Mouse (Mus musculus) layer of hippocampus, adult 9-10 months (tissue): ENCODE data around the gene Epha10.
A peak's percentile ranks its signal among the peaks of the same experiment; 100 is the strongest.
"Not testable (repeated sequence)": the region's sequence is repeated elsewhere in the genome, so short reads cannot be mapped to it uniquely, and the experiment has no call there.

Experiments
- DNase-seq: peaks from one replicate; pipeline ENCODE4 v3.0.0; 2022; ENCODE audit warnings: low spot score

The Epha10 gene

DNA sequence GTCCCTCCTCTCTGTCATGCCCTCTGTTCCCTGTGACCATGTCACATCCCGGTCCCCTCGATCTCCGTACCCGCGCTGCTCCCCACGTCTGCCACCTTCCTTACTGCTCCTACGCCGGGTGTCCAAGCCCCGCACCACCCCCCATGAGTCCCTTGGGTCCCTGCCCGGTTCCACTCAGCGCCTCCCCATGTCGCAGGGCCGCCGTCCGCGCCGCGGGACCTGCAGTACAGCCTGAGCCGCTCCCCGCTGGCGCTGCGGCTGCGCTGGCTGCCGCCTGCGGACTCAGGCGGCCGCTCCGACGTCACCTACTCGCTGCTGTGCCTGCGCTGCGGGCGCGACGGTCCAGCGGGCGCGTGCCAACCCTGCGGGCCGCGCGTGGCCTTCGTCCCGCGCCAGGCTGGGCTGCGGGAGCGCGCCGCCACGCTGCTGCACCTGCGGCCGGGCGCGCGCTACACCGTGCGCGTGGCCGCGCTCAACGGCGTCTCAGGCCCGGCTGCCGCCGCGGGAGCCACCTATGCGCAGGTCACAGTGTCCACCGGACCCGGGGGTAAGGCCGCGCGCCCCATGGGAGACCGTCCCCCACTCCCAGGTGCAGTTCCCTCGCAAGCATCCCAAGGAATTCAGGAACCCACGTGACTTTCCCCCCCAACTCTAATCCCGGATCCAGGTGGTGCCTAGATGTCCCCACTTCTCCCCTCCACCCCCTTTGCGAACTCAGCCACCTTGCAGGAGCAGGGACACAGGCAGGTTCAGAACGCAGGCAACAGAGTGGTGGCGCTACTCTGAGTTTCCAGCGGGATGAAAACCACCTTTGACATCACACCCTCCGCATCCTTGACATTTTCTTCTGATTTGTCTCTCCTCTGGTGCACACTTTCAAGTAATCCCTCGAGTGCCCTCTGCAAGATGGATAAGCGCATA is 14.1 kb downstream of the Epha10 start:
- no peak for DNase-seq

DNA sequence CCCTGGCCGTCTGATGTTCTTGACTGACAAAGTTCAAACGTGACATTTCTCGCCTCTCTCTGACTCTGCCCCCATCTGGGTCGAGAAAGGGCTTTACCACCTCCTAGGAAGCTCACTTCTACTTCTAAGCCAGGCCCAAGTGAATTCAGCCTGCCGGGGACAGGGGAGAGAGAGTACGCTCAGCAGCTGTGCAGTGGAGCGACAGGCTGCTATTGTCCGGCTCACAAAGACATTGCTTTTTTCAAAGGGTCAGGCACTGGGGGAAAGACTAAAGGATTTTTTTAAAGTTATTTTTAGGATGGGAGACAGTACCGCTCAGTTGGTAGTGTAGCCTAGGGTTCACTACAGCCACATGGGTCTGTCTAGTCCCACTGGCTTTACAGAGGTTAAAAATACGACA is 17.7 kb downstream of the Epha10 start:
- no peak for DNase-seq

DNA sequence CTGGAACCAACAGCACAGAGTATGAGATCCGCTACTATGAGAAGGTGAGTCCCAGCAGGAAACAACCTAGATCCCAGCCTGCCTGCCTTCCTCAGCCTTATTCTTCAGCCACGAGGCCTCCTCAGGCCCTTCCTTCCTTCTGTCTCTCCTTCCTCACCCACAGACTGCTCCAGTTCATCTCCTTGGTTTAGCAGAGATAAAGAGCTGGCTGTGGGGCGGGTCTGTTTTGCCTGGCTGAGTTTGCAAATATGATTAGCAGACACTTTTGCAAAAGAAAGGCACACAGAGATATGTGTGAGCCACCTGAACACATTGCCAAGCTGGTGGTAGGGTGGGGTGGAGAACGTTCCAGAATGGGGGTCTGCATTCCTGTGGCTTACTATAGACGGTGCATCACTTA is 19.2 kb downstream of the Epha10 start:
- no peak for DNase-seq

DNA sequence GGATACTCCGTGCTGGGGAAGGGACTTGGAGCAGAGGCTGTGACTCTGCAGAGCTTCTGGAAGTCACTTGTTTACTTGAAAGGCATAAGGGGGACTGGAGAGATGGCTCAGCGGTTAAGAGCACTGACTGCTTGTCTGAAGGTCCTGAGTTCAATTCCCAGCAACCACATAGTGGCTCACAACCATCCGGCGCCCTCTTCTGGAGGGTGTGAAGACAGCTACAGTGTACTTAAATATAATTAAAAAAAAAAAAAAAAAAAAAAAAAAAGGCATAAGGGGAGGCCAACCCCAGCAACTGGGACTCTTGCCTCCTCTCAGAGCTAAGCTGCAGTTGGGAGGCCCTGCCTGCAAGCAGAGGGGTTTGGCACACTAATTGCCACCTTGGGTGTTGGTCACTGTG is 24.7 kb downstream of the Epha10 start:
- DNase-seq, result no peak

DNA sequence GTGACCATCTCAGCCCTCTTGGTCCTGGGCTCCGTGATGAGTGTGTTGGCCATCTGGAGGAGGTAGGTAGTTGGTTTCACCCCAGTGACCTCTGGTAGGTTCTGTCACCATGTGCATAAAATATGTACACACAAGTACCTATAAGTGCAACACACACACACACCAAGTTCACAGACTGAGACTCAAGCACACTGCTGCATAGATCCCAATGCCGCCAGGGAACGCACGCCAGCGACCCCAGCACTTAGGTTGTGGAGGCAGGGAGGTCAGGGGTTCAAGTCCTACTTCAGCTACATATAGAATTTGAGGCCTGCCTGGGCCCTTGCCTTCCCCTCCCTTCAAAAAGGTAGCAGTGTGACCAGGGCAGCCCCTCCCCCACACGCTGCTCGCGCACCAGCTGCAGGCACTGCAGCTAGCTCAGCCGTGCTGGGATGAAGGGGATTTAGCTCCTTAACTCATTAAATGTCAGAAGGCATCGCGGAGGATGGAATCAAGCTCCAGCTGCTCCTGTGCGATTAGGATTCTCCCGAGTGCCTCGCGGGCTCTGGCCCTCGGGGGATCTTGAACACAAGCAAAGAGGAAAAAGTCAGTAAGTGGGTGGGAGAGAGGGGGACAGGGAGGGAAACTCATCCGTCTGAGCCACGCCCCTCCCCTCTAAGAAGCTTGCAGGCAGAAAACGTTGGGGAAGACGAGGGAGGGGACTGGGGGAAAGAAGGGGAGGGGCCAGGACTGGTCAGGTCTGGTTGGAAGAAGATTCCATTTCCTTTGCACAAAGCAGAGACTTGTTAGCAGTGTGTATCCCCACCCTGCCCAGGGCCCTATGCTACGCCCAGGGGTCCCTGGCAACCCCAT is 25.5 kb downstream of the Epha10 start:
- no peak for DNase-seq

DNA sequence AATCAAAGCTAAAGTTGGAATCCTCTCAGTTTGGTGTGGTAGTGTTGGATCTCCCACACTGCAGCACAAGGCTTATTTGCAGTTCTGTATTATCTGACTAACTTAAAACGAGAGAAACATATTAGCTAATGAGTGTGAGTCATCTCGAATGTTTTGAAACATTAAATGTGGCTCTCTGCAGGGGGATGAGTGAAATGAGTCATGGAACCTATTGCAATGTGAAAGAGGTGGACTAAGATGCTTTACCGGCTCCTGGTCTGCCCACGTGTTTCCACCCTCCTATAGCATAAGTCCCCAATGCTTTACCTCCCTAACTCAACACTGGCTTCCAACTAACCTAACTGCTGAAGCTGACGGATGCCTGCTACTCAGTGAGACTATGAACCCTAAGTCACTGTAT is 47.4 kb downstream of the Epha10 start:
- no peak for DNase-seq

DNA sequence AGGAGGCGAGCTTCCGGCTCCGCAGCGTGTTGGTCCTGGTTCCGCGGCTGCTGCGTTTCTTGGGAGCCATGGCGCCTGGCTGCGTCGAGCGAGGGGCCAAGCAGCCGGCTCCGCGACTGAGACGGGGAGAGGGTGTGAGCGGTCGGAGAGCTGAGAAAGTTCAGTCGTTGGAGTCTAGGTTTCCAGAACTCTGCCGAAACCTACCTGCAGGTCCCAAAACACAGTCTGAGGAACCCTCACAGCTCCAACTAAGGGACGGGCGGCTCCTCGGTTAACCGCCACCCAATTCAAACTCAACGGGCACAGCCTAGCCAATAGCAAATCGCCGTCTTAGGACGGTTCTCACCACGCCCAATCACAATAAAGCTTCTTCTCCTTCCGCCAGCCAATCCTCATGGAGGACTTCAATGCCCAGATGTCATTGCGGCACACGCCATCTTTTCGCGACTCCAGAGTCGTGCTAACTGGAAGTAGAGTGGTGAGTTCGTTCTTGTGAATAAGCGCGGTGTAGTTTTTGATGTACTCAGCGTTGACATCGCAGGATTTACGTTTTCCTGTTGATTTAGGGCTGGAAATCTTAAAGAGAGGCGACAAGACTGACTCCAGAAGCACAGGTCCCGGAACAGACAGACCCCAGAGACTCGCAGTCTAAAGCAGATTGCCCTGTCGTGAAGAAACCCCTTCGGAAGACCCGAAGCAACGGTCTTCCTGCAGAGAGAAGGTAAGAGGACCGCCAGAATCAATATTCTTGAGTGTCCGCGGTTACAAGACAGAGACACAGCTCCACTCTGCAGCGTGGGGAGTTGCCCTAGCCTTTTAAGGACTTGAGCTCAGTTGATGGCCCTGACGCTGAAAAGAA is 56.1 kb downstream of the Epha10 start, which contains the start of gene 9930104L06Rik:
Gene 9930104L06Rik, plus strand, starts transcription at position 436 of the 859 bp plus-strand sequence.
- peak; percentile 94 for DNase-seq

DNA sequence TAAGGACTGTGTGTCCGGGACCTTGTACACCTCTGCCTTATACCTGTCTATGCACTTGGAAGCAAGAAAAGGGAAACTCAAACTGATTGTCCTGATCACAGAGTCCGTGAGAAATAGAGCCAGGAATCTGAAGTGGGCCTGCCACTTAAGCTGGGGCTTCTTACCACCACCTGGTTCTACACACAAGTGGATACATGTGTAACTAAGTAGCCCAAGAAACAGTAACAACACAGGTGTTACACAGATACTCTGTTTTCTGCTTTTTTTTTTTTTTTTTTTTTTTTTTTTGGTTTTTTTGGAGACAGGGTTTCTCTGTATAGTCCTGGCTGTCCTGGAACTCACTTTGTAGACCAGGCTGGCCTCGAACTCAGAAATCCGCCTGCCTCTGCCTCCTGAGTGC is 58.5 kb downstream of the Epha10 start, which contains the start of gene Cdca8:
Gene Cdca8, minus strand, starts transcription at position 101 of the 400 bp plus-strand sequence.
- DNase-seq, result not testable (repeated sequence)

DNA sequence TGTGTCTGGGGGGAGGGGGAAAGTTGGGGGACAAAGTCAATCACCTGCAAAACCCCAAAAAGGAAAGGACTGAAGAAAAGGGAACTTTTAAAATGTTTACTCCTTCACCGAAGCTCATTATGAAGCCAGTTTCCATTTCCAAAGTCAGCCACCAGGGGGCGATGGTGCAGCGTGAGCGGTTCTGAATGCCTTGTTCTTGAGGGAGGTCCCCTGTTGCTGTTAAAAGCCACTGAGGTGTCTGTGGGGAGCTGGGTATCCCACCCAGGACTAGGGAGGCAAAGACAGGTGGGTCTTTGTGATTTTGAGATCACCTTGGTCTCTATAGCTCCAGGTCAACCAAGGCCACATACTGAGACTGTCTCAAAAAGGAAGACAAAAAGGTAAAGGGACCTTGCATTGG is 62.3 kb downstream of the Epha10 start:
- peak; percentile 75 for DNase-seq

DNA sequence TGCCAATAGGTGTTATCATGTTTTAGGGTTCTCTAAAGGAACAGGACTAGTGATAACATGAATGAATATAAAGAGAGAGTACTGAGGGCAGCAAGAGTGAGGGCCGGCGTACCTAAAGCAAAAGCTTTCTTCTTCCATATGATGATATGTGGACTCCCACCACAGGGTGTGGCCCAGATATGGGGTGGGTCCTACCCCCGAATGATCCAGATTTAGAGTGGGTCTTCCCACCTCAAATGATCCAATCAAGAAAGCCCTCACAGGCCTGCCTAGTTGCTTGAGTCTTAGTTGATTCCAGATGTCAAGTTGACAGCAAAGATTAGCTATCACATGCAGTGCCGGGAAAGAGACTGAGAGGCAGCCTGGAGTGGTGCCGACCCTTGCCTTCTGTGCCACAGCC is 63.1 kb downstream of the Epha10 start:
- DNase-seq, result no peak

DNA sequence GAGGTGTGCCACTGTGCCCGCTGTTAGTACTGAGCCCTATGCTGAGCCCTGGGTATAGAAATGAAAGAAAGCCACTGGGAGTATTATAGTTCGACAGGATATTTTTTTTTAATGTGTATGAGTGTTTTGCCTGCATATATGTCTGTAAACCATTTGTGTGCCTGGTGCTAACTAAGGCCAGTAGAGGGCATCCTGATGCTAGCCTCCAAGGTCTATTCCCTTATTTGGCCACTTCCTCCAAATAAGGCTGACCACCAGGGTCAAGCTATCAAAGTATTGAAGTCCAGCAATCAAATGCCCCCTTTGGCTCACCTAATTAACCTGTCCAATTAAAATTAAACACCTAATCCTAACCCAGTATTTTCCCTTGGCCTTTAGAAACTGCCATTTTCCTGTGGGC is 64.3 kb downstream of the Epha10 start:
- DNase-seq, result no peak

DNA sequence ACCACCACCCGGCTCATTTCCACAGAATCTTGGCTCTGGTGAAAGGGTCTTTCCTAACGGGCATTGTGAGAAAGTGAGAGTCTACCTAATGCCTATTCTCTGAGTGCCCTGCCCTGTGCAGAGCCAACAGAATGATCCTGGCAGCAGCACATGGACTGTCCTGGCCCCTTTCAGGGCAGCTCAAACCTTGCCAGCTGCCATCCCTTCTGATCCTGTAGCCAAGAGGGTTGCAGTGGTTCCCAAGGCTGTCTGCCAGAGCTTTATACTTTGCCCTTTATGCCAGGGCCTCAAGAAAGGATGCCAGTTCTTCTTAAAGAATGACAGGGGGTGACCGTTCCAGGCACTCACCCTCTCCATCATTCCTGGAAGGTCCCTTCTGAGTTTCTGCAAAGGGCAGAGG is 68.8 kb downstream of the Epha10 start:
- no peak for DNase-seq

DNA sequence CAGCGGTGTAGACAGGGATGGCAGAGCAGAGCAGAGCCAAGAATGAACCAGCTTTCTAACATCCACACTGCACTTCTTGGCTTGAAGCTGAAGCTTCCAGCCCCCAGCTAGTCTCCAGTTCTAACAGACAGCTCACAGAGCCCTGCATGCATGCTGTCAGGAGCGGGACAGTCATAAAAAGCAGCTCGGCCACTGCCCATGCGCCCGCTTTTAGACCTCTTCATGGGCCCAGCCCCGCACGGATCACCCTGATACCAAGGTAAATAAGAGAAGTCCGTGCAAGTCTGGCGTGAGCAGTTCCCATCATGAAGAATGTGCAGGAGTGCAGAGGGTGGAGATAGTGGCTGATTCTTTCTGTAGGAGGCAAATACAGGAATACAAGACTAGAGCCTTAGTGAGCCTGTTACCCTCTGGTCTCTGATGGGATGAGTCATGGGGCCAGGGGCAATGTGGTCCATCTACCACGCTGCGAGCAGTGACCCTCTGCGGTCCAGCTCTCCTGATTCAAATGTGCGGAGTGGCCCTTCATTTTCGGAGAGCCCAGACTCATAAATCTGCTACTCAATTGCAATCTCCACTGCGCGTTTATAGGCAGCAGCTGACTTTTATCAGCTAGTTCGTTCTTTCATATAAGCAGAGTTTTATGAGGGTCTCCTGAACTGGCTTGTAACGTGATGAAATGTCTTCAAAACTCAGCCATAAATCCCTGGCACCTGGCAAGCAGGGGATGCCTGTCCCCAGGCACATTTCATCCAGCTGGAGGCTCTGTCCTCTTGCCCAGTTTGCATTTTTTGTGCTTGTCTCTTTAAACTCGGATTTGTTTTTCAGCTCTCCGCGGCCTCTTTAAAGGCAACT is 69.7 kb downstream of the Epha10 start:
- no peak for DNase-seq

DNA sequence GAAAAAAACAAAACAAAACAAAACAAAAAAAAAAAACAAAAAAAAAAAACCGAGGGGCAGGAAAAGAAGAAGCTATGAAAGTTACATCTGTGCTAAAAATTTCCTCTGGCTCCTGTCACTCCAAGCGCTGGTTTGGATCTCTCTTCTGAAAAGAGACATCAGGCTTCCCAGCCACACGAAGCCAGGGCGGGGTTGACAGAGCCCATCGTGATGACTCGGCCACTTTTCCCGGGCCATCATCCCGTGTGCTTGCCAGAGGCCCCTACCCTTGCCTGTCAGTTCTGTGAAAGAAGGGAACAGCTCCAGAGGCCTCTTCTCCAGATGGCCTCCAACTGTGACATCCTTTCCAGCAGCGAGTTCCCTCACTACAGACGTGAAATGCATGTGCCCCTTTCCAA is 70.3 kb downstream of the Epha10 start:
- no peak for DNase-seq

DNA sequence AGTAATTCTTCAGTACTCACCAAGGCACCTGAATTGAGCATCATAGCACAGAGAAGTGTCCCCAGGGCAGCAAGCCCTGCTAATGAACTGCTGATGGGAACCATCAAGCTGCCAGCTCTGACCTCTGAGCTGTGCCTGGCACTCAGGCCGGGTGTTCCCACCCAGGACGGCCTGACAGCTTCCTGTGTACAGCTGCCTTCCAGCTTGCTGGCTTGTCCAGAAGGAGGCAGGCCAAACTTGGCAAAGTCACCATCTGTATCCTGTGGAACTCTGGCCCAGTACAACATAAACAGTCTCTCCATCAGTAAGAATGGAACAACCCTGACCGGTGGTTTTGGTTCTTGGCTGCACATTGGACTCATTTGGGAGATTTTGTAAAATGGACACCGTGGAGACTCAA is 72.8 kb downstream of the Epha10 start:
- no peak for DNase-seq

DNA sequence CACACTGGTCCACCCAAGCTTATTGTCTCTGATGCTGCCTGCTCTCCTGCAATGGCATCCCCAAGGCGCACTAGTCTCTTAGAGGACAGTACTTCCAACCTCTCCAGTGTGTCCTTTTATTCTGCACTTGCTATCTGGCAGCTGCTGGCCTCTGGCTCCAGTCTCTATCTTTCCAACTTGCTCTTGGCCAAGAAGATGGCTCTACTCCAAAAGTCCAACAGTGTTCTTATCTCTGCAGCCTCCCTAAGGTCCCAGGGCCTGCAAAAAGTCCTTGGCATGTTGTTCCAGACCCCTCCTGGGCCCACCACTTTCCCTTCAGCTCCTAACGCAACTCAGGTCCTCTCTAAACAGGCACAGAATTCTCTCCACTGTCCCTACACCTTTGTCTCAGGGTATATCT is 76.6 kb downstream of the Epha10 start:
- DNase-seq, result no peak

DNA sequence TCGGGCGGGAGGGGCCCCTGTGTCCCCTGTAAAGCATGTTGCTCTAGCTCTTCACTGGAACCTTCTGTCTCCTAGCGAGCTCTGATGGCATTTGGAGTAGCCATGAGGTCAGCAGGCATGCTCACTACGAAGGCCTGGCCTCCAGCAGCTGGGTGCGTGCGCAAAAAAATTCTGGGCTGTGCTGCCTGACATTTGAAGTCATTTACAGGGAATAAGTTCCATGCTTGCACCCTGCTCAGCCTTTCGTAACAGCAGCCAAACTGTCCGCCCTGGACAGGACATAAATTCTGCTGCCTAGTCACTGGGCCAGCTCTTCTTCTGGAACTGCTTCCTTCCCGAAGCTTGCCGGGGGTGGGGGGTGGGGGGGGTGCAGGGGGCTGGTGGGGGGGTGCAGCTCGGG is 78.4 kb downstream of the Epha10 start:
- no peak for DNase-seq

DNA sequence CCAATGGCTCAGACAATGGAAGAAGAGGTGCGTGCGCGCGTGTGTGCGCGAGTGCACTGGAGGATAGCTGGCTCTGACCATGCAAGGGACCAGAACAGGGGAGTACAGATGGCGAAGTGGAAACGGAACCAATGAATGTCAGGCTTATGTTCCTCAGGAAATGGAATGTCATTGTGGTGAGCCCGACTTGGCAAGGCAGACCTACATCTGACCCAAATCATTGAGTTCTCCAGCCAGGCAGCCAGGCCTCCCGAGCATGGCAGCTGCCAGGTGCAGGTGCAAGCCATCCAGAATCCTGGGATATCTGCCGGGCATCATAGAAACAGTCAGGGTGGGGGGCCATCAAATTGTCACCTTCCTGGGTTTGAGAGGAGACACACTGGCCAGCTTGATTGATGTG is 80.2 kb downstream of the Epha10 start:
- no peak for DNase-seq

DNA sequence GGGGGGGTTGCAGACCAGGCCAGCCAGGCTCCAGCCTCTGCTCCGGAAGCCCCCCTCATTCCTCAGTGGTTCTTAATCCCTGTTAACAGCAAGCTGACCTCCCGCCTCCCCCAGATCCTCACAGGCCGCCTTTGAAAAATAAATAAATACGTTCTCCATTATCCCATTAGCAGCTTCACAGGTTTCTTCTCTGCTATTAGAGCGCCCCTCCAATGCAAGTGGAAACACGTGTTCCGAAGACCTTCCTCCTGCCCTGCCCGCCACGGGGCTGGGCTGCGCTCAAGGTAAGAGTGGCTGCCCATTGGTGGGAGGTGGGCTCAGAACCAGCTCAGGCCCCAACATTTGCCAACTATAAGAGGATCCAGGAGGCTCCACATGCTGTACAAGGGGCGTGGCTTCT is 81.9 kb downstream of the Epha10 start:
- DNase-seq, result no peak

DNA sequence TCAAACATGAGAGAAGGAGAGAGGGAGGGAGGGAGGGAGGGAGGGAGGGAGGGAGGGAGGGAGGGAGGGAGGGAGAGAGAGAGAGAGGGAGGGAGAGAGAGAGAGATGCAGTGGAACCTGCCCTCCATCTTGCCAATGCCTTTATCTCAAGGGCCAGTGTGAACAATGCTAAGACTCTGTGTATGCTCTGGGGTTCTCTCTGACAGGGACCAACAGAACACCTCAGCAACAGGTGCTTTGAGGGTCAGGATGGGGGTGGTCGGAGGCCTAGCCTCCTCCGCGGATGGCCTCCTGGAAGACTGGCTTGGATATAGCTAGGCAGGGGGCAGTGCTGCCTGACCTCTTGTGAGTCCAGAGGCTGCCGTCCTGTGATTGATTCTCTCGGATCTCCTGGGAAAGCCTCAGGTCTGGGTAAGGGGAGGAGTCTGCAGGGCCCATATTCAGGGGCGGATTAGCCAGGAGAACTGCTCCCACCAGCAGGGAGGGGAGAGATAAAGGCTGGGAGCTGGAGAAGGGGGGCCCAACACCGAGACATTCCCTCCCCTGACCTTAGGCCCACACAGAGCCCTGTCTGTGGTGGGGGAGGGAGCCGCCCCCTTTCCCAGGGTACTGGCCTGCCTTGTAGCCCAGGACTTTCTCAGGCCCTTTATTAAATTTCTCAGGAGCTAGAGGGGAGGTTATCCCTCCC is 84.4 kb downstream of the Epha10 start:
- no peak for DNase-seq
